Mouse (Mus musculus): ENCODE data around the gene Lrfn5. TPM values are rescaled to one million over a fixed set of nuclear protein-coding genes. Genes with fewer than 3 reads are reported as not detected.

Gene Lrfn5
- polyA plus RNA-seq, 1 experiment from 2014 or later, result 1.3 TPM

DNA sequence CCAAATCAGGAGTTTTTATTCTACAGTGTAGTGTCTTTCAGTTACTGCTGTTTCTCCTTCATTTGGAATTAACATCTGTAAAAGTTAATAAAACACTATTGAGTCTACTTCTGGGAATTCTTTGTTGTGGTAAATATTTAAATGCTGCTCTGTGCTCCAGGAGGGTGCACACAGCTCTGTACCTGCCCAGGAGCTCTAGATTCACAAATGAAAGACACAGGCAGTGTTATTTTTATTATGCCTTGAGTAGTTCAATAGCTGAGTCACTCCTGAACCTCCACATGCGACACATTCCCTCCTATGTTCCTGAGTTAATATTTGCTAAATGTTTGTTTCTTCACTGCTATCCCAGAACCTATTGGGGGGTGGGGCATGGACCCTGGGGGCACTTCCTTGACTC, 87.1 kb downstream of the Lrfn5 start:
- WGBS, result 58% methylated on average over 1 of the region's 1 CpGs
- Histone ChIP-seq H3K9me3 (ENCODE audit: control insufficient read depth, low read length) (no peaks in the 10 kb centered on the region), H3K9ac (ENCODE audit: low read depth, low read length) (no peak overlapping the region), H3K4me3 (ENCODE audit: low read length) (no peak overlapping the region), H3K4me2 (ENCODE audit: low read depth, low read length) (no peak overlapping the region), H3K27ac (ENCODE audit: low read length) (no peak overlapping the region), H3K4me1 (ENCODE audit: control insufficient read depth, insufficient read depth, low read length) (no peaks in the 10 kb centered on the region), H3K36me3 (ENCODE audit: control insufficient read depth, insufficient read depth, low read length) (no peaks in the 10 kb centered on the region), H3K27me3 (replicated peaks; ENCODE audit: control insufficient read depth, insufficient read depth, low read length) (no peaks in the 10 kb centered on the region)
- ATAC-seq, result no peak

DNA sequence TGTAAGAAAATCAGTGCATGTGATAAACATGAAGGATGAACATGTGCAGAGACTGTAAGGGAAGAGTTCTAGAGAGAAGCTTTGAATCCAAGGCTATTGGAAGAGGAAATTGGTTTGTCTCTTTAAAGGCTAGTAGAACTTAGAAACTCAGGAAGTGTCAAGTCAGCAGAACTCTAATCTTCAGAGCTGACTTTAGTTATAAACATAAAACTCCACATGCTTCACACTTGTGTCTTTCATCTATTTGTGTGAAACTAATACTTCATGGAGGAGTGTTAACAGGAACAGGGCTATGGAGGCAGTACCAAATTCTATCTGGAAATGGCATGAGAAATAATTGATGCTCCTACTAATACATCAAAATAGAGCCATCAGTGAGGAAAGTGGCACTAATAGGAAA, 101.6 kb downstream of the Lrfn5 start:
- no peak overlapping the region for H3K27ac ChIP-seq (ENCODE audit: low read length)
- no peaks in the 10 kb centered on the region for H3K36me3 ChIP-seq (ENCODE audit: control insufficient read depth, insufficient read depth, low read length)
- H3K27me3 ChIP-seq (replicated peaks; ENCODE audit: control insufficient read depth, insufficient read depth, low read length), result no peaks in the 10 kb centered on the region
- ATAC-seq, result no peak
- no peak overlapping the region for H3K4me3 ChIP-seq (ENCODE audit: low read length)
- H3K9me3 ChIP-seq (ENCODE audit: control insufficient read depth, low read length), result no peaks in the 10 kb centered on the region
- no peak overlapping the region for H3K4me2 ChIP-seq (ENCODE audit: low read depth, low read length)
- no peaks in the 10 kb centered on the region for H3K4me1 ChIP-seq (ENCODE audit: control insufficient read depth, insufficient read depth, low read length)
- H3K9ac ChIP-seq (ENCODE audit: low read depth, low read length), result no peak overlapping the region

DNA sequence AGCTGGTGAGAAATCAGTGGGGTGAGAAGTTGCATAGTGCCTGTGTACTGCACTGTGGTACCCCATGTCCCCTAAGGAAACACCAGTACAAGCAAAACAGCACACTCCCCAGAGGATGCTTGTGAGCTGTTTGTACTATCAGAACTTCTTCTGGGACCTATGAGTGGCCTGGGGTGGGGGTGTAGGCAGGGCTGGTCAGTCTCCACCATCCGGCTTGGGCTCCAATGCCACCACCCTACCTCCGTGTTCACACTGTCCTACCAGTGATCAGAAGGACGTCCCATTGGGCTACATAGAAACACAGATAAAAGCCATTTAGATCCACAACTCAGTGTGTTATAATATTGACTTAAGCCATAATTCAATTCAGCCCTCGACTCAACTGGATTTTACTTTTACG, 131.4 kb downstream of the Lrfn5 start:
- Histone ChIP-seq H3K4me2 (ENCODE audit: low read depth, low read length) (no peak overlapping the region), H3K4me1 (ENCODE audit: control insufficient read depth, insufficient read depth, low read length) (no peaks in the 10 kb centered on the region), H3K9me3 (ENCODE audit: control insufficient read depth, low read length) (no peaks in the 10 kb centered on the region), H3K36me3 (ENCODE audit: control insufficient read depth, insufficient read depth, low read length) (no peaks in the 10 kb centered on the region), H3K27me3 (replicated peaks; ENCODE audit: control insufficient read depth, insufficient read depth, low read length) (no peaks in the 10 kb centered on the region), H3K27ac (ENCODE audit: low read length) (no peak overlapping the region), H3K9ac (ENCODE audit: low read depth, low read length) (no peak overlapping the region), H3K4me3 (ENCODE audit: low read length) (no peak overlapping the region)
- 77% methylated on average over 5 of the region's 5 CpGs for WGBS
- ATAC-seq, result no peak

DNA sequence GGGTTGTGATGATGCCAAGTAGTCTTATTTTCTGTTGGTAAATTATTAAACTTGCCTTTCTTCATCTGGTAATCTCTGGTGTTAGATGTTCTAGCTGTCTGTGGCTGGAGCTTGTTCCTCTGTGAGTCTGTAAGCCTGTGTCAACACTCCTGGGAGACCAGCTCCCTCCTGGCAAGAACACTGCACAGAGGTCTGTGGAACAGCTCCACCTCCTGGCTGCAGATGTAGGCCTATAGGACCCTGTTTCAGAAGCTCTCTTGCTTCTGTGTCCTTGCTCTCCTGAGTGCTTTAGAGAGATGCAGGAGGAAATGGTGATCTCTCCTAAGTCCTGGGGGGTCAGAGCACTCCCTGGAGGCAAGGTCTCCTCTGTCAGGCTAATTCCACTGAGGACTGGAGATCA, 200.2 kb downstream of the Lrfn5 start:
- H3K9ac ChIP-seq (ENCODE audit: low read depth, low read length), result no peak overlapping the region
- no peaks in the 10 kb centered on the region for H3K36me3 ChIP-seq (ENCODE audit: control insufficient read depth, insufficient read depth, low read length)
- no peak for ATAC-seq
- H3K4me1 ChIP-seq (ENCODE audit: control insufficient read depth, insufficient read depth, low read length), result no peaks in the 10 kb centered on the region
- no peaks in the 10 kb centered on the region for H3K27me3 ChIP-seq (replicated peaks; ENCODE audit: control insufficient read depth, insufficient read depth, low read length)
- H3K27ac ChIP-seq (ENCODE audit: low read length), result no peak overlapping the region
- H3K4me2 ChIP-seq (ENCODE audit: low read depth, low read length), result no peak overlapping the region
- H3K4me3 ChIP-seq (ENCODE audit: low read length), result no peak overlapping the region
- H3K9me3 ChIP-seq (ENCODE audit: control insufficient read depth, low read length), result no peaks in the 10 kb centered on the region

DNA sequence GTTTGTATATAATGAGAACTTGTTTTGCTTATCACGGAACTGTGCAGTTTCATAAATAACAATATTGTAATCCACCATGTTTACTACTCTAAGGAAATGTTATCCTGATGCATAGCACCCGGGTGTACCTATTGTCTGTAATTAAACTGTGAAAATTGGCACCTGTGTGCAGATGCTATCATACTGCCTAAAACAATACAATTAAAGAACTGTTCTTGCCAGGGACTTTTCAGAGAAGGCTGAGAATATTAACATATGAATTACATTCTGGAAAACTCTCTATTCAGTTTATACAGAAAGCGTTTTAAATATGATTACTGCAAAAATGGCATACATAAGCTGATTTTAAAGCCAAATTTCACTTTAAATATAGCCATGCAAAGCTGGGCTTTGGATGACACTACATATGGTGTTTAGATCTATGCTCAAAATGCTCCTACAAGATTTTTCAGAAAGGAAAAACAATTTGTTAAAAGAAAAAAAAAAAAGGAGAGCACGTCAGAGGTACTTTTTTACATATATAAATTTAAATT, 284.2 kb downstream of the Lrfn5 start:
- ATAC-seq, result no peak
- H3K4me2 ChIP-seq (ENCODE audit: low read depth, low read length), result no peak overlapping the region
- no peaks in the 10 kb centered on the region for H3K36me3 ChIP-seq (ENCODE audit: control insufficient read depth, insufficient read depth, low read length)
- H3K4me1 ChIP-seq (ENCODE audit: control insufficient read depth, insufficient read depth, low read length), result no peaks in the 10 kb centered on the region
- H3K27ac ChIP-seq (ENCODE audit: low read length), result no peak overlapping the region
- H3K9ac ChIP-seq (ENCODE audit: low read depth, low read length), result no peak overlapping the region
- no peak overlapping the region for H3K4me3 ChIP-seq (ENCODE audit: low read length)
- no peaks in the 10 kb centered on the region for H3K27me3 ChIP-seq (replicated peaks; ENCODE audit: control insufficient read depth, insufficient read depth, low read length)
- WGBS, result 80% methylated on average over 4 of the region's 4 CpGs
- no peaks in the 10 kb centered on the region for H3K9me3 ChIP-seq (ENCODE audit: control insufficient read depth, low read length)

DNA sequence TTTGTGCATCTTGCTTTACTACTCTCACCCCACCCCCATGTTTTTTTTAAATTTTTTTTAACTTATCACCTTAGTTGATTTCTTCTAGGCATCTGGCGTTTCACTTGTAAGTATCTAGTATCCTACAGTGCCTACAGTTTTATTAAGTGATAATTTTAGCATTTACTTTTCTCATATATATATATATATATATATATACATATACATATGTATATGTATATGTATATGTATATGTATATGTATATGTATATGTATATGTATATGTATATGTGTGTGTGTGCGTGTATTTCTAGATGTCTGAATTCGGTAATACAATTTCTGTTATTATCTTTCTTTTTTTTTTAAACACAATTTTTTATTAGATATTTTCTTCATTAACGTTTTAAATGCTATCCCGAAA, 300.7 kb downstream of the Lrfn5 start:
- no peaks in the 10 kb centered on the region for H3K4me1 ChIP-seq (ENCODE audit: control insufficient read depth, insufficient read depth, low read length)
- H3K4me2 ChIP-seq (ENCODE audit: low read depth, low read length), result no peak overlapping the region
- no peaks in the 10 kb centered on the region for H3K9me3 ChIP-seq (ENCODE audit: control insufficient read depth, low read length)
- no peak overlapping the region for H3K9ac ChIP-seq (ENCODE audit: low read depth, low read length)
- H3K4me3 ChIP-seq (ENCODE audit: low read length), result no peak overlapping the region
- no peaks in the 10 kb centered on the region for H3K27me3 ChIP-seq (replicated peaks; ENCODE audit: control insufficient read depth, insufficient read depth, low read length)
- H3K27ac ChIP-seq (ENCODE audit: low read length), result no peak overlapping the region
- no peaks in the 10 kb centered on the region for H3K36me3 ChIP-seq (ENCODE audit: control insufficient read depth, insufficient read depth, low read length)
- 92% methylated on average over 5 of the region's 5 CpGs for WGBS
- no peak for ATAC-seq

DNA sequence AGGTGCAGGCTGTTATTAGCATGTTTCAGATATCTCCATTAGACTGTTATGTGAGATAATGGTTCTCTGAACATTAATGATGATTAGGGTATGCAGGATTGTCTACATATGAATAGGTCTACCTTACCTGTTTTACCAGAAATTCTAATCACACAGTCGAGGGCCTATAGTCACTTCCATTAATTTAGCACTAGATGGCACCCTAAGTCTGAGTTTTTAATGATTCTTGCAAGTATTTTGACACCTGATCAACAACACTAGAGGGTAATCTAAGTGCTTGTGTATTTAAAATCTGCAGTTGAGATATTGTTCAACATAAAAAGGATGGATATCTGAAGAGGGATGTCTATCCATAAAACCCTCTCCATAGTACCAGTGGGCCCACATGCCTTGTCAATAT, 303.4 kb downstream of the Lrfn5 start:
- Histone ChIP-seq H3K4me1 (ENCODE audit: control insufficient read depth, insufficient read depth, low read length) (no peaks in the 10 kb centered on the region), H3K9ac (ENCODE audit: low read depth, low read length) (no peak overlapping the region), H3K27me3 (replicated peaks; ENCODE audit: control insufficient read depth, insufficient read depth, low read length) (no peaks in the 10 kb centered on the region), H3K4me2 (ENCODE audit: low read depth, low read length) (no peak overlapping the region), H3K27ac (ENCODE audit: low read length) (no peak overlapping the region), H3K4me3 (ENCODE audit: low read length) (no peak overlapping the region), H3K9me3 (ENCODE audit: control insufficient read depth, low read length) (no peaks in the 10 kb centered on the region), H3K36me3 (ENCODE audit: control insufficient read depth, insufficient read depth, low read length) (no peaks in the 10 kb centered on the region)
- 18% methylated on average over 1 of the region's 1 CpGs for WGBS
- ATAC-seq, result no peak

DNA sequence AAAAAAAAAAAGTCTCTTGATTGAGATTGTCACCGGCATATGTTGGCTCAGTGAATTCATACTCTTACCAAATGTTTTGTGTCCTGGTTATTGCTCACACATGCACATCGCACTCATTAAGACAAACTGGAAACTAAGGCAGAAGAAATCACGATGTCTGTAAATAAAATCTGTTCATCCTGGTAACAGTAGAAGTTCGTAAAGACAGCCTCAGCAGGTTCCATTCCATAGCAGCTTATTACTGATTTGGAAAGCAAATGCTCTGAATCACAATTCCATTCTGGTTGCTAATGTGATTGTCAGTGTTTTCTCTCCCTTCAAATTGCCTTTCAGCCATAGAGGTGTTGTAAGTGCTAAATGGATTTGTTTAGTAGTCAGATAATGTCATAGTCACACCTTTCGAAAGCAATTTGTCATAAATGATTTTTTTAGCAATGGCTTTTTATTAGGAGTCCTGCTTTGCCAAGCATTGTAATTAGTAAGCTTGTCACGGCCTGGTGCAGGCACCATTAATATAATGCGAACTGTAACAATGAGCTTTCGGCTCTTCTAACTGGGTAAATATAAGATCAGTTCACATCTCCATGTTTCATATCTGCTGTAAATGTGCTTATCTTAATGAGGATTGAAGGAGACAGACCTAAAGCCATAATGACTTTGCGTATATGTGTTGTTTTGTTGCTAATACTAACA, 319.8 kb downstream of the Lrfn5 start:
- H3K4me3 ChIP-seq (ENCODE audit: low read length), result no peak overlapping the region
- no peak overlapping the region for H3K9ac ChIP-seq (ENCODE audit: low read depth, low read length)
- no peak overlapping the region for H3K4me2 ChIP-seq (ENCODE audit: low read depth, low read length)
- no peaks in the 10 kb centered on the region for H3K27me3 ChIP-seq (replicated peaks; ENCODE audit: control insufficient read depth, insufficient read depth, low read length)
- no peak for ATAC-seq
- no peaks in the 10 kb centered on the region for H3K36me3 ChIP-seq (ENCODE audit: control insufficient read depth, insufficient read depth, low read length)
- 91% methylated on average over 9 of the region's 9 CpGs for WGBS
- H3K27ac ChIP-seq (ENCODE audit: low read length), result no peak overlapping the region
- H3K9me3 ChIP-seq (ENCODE audit: control insufficient read depth, low read length), result no peaks in the 10 kb centered on the region
- H3K4me1 ChIP-seq (ENCODE audit: control insufficient read depth, insufficient read depth, low read length), result no peaks in the 10 kb centered on the region

DNA sequence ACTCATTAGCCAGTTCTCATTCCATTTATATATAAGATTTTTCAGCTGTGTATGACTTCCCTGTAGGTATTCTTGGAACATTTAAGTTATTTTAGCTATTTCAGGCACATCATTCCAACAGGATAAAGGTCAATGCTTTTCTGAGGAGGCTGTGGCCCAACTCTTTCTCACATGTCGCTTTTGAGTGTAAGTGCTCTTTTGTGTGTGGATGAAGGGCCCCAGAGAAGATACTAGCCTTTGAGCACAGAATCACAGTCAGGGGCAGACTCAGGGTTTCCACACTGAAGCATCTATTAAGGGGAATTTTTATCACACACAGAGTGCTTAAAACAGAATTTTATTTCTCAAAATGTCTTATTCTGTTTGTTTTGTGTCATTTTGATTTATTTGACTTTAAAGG, 331.2 kb downstream of the Lrfn5 start:
- no peaks in the 10 kb centered on the region for H3K4me1 ChIP-seq (ENCODE audit: control insufficient read depth, insufficient read depth, low read length)
- H3K9me3 ChIP-seq (ENCODE audit: control insufficient read depth, low read length), result no peaks in the 10 kb centered on the region
- ATAC-seq, result no peak
- no peak overlapping the region for H3K9ac ChIP-seq (ENCODE audit: low read depth, low read length)
- no peaks in the 10 kb centered on the region for H3K36me3 ChIP-seq (ENCODE audit: control insufficient read depth, insufficient read depth, low read length)
- no peak overlapping the region for H3K4me3 ChIP-seq (ENCODE audit: low read length)
- 73% methylated on average over 1 of the region's 1 CpGs for WGBS
- no peak overlapping the region for H3K27ac ChIP-seq (ENCODE audit: low read length)
- H3K27me3 ChIP-seq (replicated peaks; ENCODE audit: control insufficient read depth, insufficient read depth, low read length), result no peaks in the 10 kb centered on the region
- no peak overlapping the region for H3K4me2 ChIP-seq (ENCODE audit: low read depth, low read length)
